Mouse (Mus musculus) intestine, postnatal 0 days (tissue): ENCODE measurements around the gene 1700015F17Rik. TPM values are rescaled to one million over a fixed set of nuclear protein-coding genes. Genes with fewer than 3 reads are reported as not detected.

ENCODE experiments used
- ATAC-seq: fragments of 200-750 bp; cut with Nextera tagmentation; 2 replicates; pipeline ENCODE4 v1.8.0; 2017; ENCODE audit warnings: mild to moderate bottlenecking, moderate TSS enrichment, moderate library complexity
- H3K27ac ChIP-seq: fragments of 300-500 bp; sonication (generic); 2 replicates; pipeline ENCODE4 v1.5.1; 2014; ENCODE audit warnings: mild to moderate bottlenecking, low read depth, low read length, moderate library complexity
- H3K27me3 ChIP-seq: fragments of 300-500 bp; sonication (generic); replicated peaks from 2 replicates; pipeline ENCODE4 v1.6.1; 2014; ENCODE audit warnings: low read length, mixed read lengths; ENCODE audit not compliant: control insufficient read depth, insufficient read depth
- H3K36me3 ChIP-seq: fragments of 300-500 bp; sonication (generic); 2 replicates; pipeline ENCODE4 v1.6.1; 2014; ENCODE audit warnings: mild to moderate bottlenecking, moderate library complexity; ENCODE audit not compliant: control insufficient read depth, insufficient read depth
- H3K4me1 ChIP-seq: fragments of 300-500 bp; sonication (generic); replicated peaks from 2 replicates; pipeline ENCODE4 v1.6.1; 2014; ENCODE audit warnings: antibody characterized with exemption, low read length, mixed read lengths; ENCODE audit not compliant: control insufficient read depth, insufficient read depth
- H3K4me2 ChIP-seq: fragments of 300-500 bp; sonication (generic); replicated peaks from 2 replicates; pipeline ENCODE4 v1.6.1; 2014; ENCODE audit warnings: low read depth, mild to moderate bottlenecking, moderate library complexity
- H3K4me3 ChIP-seq: fragments of 300-500 bp; sonication (generic); 2 replicates; pipeline ENCODE4 v1.5.1; 2014; ENCODE audit warnings: low read depth, low read length
- H3K9ac ChIP-seq: fragments of 300-500 bp; sonication (generic); 2 replicates; pipeline ENCODE4 v1.6.1; 2014; ENCODE audit warnings: mild to moderate bottlenecking, low read depth, low read length
- H3K9me3 ChIP-seq: fragments of 300-500 bp; sonication (generic); 2 replicates; pipeline ENCODE4 v1.6.1; 2016; ENCODE audit warnings: mixed run types; ENCODE audit not compliant: control insufficient read depth
- CTCF ChIP-seq: sonication (generic); IDR thresholded peaks from 2 replicates; pipeline ENCODE4 v1.5.1; 2016; ENCODE audit warnings: low read depth, mild to moderate bottlenecking, control low read depth, antibody characterized with exemption, moderate library complexity
- WGBS: fragments of 180-500 bp; shearing (Covaris S2); extraction: QIAGEN DNeasy Blood & Tissue Kit; methylation state at CpG from one replicate; pipeline ENCODE4 v1.1.7; 2014; 5-methylcytosine and 5-hydroxymethylcytosine counted together
- polyA plus RNA-seq: library from polyadenylated mRNA; unstranded; fragments of >200 nt; fragmentation: Nextera tagmentation; extraction: Ambion mirVana; gene quantifications from 2 replicates; pipeline ENCODE4 v1.2.1, GENCODE M21; 2015

1700015F17Rik gene
- polyA plus RNA-seq, 1 experiment from 2014 or later = not detected

- Histone ChIP-seq H3K4me1 (no peaks in the 10 kb centered on the region), H3K4me3 (no peak overlapping the region), H3K27me3 (no peaks in the 10 kb centered on the region), H3K9ac (no peak overlapping the region), H3K4me2 (no peak overlapping the region), H3K27ac (no peak overlapping the region), H3K36me3 (no peaks in the 10 kb centered on the region), H3K9me3 (no peaks in the 10 kb centered on the region)
- TF ChIP-seq CTCF = no peak
- WGBS = 58% methylated on average over 1 of the region's 1 CpGs
- ATAC-seq = no peak
Measured at GRCm38 (mm10) chr5:5465256-5465655, 13.7 kb downstream of the 1700015F17Rik start.

GRCm38 (mm10) chr5:5431746-5432438, 47.1 kb downstream of the 1700015F17Rik start:
- no peaks in the 10 kb centered on the region for H3K4me1 ChIP-seq
- no peak overlapping the region for H3K4me3 ChIP-seq
- H3K9ac ChIP-seq = no peak overlapping the region
- 65% methylated on average over 5 of the region's 5 CpGs for WGBS
- no peaks in the 10 kb centered on the region for H3K27me3 ChIP-seq
- TF ChIP-seq CTCF = no peak
- no peak overlapping the region for H3K27ac ChIP-seq
- no peak for ATAC-seq
- H3K9me3 ChIP-seq = no peaks in the 10 kb centered on the region
- no peaks in the 10 kb centered on the region for H3K36me3 ChIP-seq
- no peak overlapping the region for H3K4me2 ChIP-seq

GRCm38 (mm10) chr5:5423723-5424171, 55.2 kb downstream of the 1700015F17Rik start:
- WGBS = 59% methylated on average over 6 of the region's 6 CpGs
- ATAC-seq = no peak
- Histone ChIP-seq H3K4me2 (no peak overlapping the region), H3K4me3 (no peak overlapping the region), H3K9ac (no peak overlapping the region), H3K4me1 (no peaks in the 10 kb centered on the region), H3K27me3 (no peaks in the 10 kb centered on the region), H3K36me3 (no peaks in the 10 kb centered on the region), H3K27ac (no peak overlapping the region), H3K9me3 (no peaks in the 10 kb centered on the region)
- no peak for TF ChIP-seq CTCF

- Histone ChIP-seq H3K4me1 (no peaks in the 10 kb centered on the region), H3K9ac (no peak overlapping the region), H3K4me3 (no peak overlapping the region), H3K36me3 (no peaks in the 10 kb centered on the region), H3K27ac (no peak overlapping the region), H3K27me3 (no peaks in the 10 kb centered on the region), H3K4me2 (no peak overlapping the region), H3K9me3 (no peaks in the 10 kb centered on the region)
- 79% methylated on average over 4 of the region's 4 CpGs for WGBS
- TF ChIP-seq CTCF = no peak
- ATAC-seq = no peak
Measured at GRCm38 (mm10) chr5:5423081-5423480, 55.9 kb downstream of the 1700015F17Rik start.

DNA sequence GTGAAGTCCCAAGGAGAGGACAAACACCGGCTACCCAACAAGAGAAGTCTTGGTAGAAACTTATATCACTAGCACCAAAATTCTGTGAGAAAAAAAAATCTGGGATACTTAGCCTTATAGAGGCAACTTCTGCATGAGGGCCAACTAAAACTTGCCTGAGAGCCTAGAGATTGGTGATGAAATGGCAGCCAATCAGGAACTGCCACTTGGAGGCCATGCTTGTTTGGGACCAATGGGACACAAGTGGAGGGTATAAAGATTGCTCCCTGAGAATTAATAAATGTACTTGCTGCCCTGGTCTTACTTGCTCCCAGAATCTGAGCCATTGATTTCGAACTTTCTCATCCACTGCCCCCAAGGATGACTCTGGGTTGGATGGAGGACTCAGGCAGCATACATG, 57.5 kb downstream of the 1700015F17Rik start:
- H3K4me1 ChIP-seq = no peaks in the 10 kb centered on the region
- no peak for ATAC-seq
- H3K27ac ChIP-seq = no peak overlapping the region
- 96% methylated on average over 2 of the region's 2 CpGs for WGBS
- no peak overlapping the region for H3K4me2 ChIP-seq
- H3K4me3 ChIP-seq = no peak overlapping the region
- no peak for TF ChIP-seq CTCF
- H3K27me3 ChIP-seq = no peaks in the 10 kb centered on the region
- no peaks in the 10 kb centered on the region for H3K36me3 ChIP-seq
- H3K9ac ChIP-seq = no peak overlapping the region
- no peaks in the 10 kb centered on the region for H3K9me3 ChIP-seq

DNA sequence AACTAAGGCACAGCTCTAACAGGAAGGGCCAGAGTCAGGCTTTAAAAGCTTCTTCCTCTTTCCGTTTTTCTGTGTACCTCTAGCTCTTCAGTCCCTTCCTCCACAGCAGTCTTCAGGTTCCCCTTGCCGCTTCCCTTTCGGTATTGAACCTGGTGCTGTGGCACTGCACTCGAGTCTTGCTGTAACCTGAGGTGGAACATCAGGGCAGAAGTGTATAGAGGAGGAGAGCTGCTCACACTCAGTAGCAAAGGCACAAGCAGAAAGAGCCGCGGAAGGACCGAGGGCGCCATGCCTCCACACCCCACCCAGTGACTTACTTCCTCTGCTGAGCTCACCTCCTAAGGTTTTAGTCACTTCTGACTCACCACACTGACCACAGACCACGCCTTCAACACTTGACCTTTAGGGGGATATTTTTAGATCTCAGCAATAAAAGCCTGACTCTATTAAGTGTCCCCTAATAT, 58.9 kb downstream of the 1700015F17Rik start, which contains the start of gene Cdk14:
Gene Cdk14 (minus strand): TSS at position 321 of the 464 bp plus-strand sequence.
- Histone ChIP-seq H3K27me3 (no peaks in the 10 kb centered on the region), H3K4me1 (no peaks in the 10 kb centered on the region), H3K36me3 (no peaks in the 10 kb centered on the region), H3K4me2 (no peak within 1 kb of the TSS), H3K4me3 (no peak within 1 kb of the TSS), H3K9ac (no peak within 1 kb of the TSS), H3K27ac (no peak within 1 kb of the TSS), H3K9me3 (no peaks in the 10 kb centered on the region)
- TF ChIP-seq CTCF = no peak
- no peak for ATAC-seq
- WGBS = 79% methylated on average over 9 of the region's 9 CpGs

DNA sequence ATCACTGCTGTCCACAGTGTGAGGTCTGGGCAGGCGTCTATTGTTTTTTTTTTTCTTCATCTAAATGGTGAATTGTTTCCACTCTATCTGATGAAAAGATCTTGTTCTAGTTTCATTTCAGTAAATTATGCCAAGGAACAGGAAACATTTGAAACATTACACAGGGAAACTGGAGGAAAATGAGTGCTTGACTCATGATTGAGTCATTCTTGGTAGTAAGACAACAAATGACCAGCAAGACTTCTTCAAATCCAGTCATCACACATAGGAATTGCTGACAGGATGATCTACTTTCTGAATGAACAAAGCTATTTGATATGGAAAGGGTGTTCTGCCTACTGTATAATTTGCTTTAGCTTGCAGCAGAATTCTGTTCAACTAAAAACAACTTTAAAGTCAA, 59.7 kb downstream of the 1700015F17Rik start:
- no peaks in the 10 kb centered on the region for H3K4me1 ChIP-seq
- no peaks in the 10 kb centered on the region for H3K9me3 ChIP-seq
- 72% methylated on average over 1 of the region's 1 CpGs for WGBS
- no peaks in the 10 kb centered on the region for H3K27me3 ChIP-seq
- no peak for ATAC-seq
- no peaks in the 10 kb centered on the region for H3K36me3 ChIP-seq
- H3K9ac ChIP-seq = no peak overlapping the region
- no peak overlapping the region for H3K27ac ChIP-seq
- no peak overlapping the region for H3K4me2 ChIP-seq
- no peak overlapping the region for H3K4me3 ChIP-seq
- no peak for TF ChIP-seq CTCF
